Mouse (Mus musculus): Measurements from ENCODE around the gene Dock4. TPM values are rescaled to one million over a fixed set of nuclear protein-coding genes. Genes with fewer than 3 reads are reported as not detected.

Dock4 gene
- 11.9 and 13.9 TPM in 2 replicates for polyA plus RNA-seq (2014; fragmentation: Nextera tagmentation; extraction: Ambion mirVana)

- Histone ChIP-seq H3K4me3 (ENCODE audit: low read depth, low read length) (peak within 1 kb of the TSS; percentile 88), H3K9me3 (ENCODE audit: control insufficient read depth, low read depth, low read length) (no peaks in the 10 kb centered on the region), H3K36me3 (ENCODE audit: control insufficient read depth, insufficient read depth, low read length) (no peaks in the 10 kb centered on the region), H3K27ac (ENCODE audit: low read length) (peak within 1 kb of the TSS; percentile 63; the same call in 1 of the 2 replicates), H3K4me1 (ENCODE audit: control insufficient read depth, insufficient read depth, low read length) (peaks cover 12% of the 10 kb centered on the region; the same call in 1 of the 2 replicates), H3K9ac (replicated peaks; ENCODE audit: low read depth, low read length) (peak within 1 kb of the TSS; percentile 64), H3K27me3 (ENCODE audit: control insufficient read depth, insufficient read depth, low read length) (no peaks in the 10 kb centered on the region), H3K4me2 (replicated peaks; ENCODE audit: low read depth, low read length) (peak within 1 kb of the TSS; percentile 85)
- peak; percentile 99 for ATAC-seq (ENCODE audit: insufficient number of reproducible peaks, insufficient read depth, low FRiP score, low read depth)
- WGBS, result under 1% methylated on average over 80 of the region's 80 CpGs
These were observed at the start of gene Dock4, which contains the start of gene Zfp277 for GRCm38 (mm10) chr12:40445648-40446449. TSS of gene Dock4 (plus strand) at chr12:40445952. TSS of gene Zfp277 (minus strand) at chr12:40445902.

GRCm38 (mm10) chr12:40398916-40399315 lies 46.8 kb upstream of the Dock4 start:
- H3K9me3 ChIP-seq (ENCODE audit: control insufficient read depth, low read depth, low read length), result no peaks in the 10 kb centered on the region
- no peak overlapping the region for H3K4me2 ChIP-seq (replicated peaks; ENCODE audit: low read depth, low read length)
- WGBS, result 90% methylated on average over 2 of the region's 2 CpGs
- H3K9ac ChIP-seq (replicated peaks; ENCODE audit: low read depth, low read length), result no peak overlapping the region
- no peaks in the 10 kb centered on the region for H3K27me3 ChIP-seq (ENCODE audit: control insufficient read depth, insufficient read depth, low read length)
- no peaks in the 10 kb centered on the region for H3K36me3 ChIP-seq (ENCODE audit: control insufficient read depth, insufficient read depth, low read length)
- no peaks in the 10 kb centered on the region for H3K4me1 ChIP-seq (ENCODE audit: control insufficient read depth, insufficient read depth, low read length)
- no peak overlapping the region for H3K27ac ChIP-seq (ENCODE audit: low read length)
- no peak overlapping the region for H3K4me3 ChIP-seq (ENCODE audit: low read depth, low read length)
- no peak for ATAC-seq (ENCODE audit: insufficient number of reproducible peaks, insufficient read depth, low FRiP score, low read depth)

GRCm38 (mm10) chr12:40399386-40399785 lies 46.4 kb upstream of the Dock4 start:
- Histone ChIP-seq H3K9ac (replicated peaks; ENCODE audit: low read depth, low read length) (no peak overlapping the region), H3K36me3 (ENCODE audit: control insufficient read depth, insufficient read depth, low read length) (no peaks in the 10 kb centered on the region), H3K4me1 (ENCODE audit: control insufficient read depth, insufficient read depth, low read length) (no peaks in the 10 kb centered on the region), H3K27me3 (ENCODE audit: control insufficient read depth, insufficient read depth, low read length) (no peaks in the 10 kb centered on the region), H3K4me2 (replicated peaks; ENCODE audit: low read depth, low read length) (no peak overlapping the region), H3K4me3 (ENCODE audit: low read depth, low read length) (no peak overlapping the region), H3K9me3 (ENCODE audit: control insufficient read depth, low read depth, low read length) (no peaks in the 10 kb centered on the region), H3K27ac (ENCODE audit: low read length) (no peak overlapping the region)
- 96% methylated on average over 2 of the region's 2 CpGs for whole genome bisulfite sequencing
- ATAC-seq (ENCODE audit: insufficient number of reproducible peaks, insufficient read depth, low FRiP score, low read depth), result no peak

GRCm38 (mm10) chr12:40399812-40400211 lies 45.9 kb upstream of the Dock4 start:
- 92% methylated on average over 10 of the region's 10 CpGs for WGBS

GRCm38 (mm10) chr12:40414682-40415311 lies 31.0 kb upstream of the Dock4 start:
- Histone ChIP-seq H3K4me1 (ENCODE audit: control insufficient read depth, insufficient read depth, low read length) (no peaks in the 10 kb centered on the region), H3K9ac (replicated peaks; ENCODE audit: low read depth, low read length) (no peak overlapping the region), H3K9me3 (ENCODE audit: control insufficient read depth, low read depth, low read length) (no peaks in the 10 kb centered on the region), H3K27ac (ENCODE audit: low read length) (no peak overlapping the region), H3K4me3 (ENCODE audit: low read depth, low read length) (no peak overlapping the region), H3K27me3 (ENCODE audit: control insufficient read depth, insufficient read depth, low read length) (no peaks in the 10 kb centered on the region), H3K4me2 (replicated peaks; ENCODE audit: low read depth, low read length) (no peak overlapping the region), H3K36me3 (ENCODE audit: control insufficient read depth, insufficient read depth, low read length) (no peaks in the 10 kb centered on the region)
- no peak for ATAC-seq (ENCODE audit: insufficient number of reproducible peaks, insufficient read depth, low FRiP score, low read depth)
- 79% methylated on average over 5 of the region's 5 CpGs for WGBS

More at GRCm38 (mm10) chr12:40399812-40400211, 45.9 kb upstream of the Dock4 start:
- Histone ChIP-seq H3K36me3 (ENCODE audit: control insufficient read depth, insufficient read depth, low read length) (no peaks in the 10 kb centered on the region), H3K4me1 (ENCODE audit: control insufficient read depth, insufficient read depth, low read length) (no peaks in the 10 kb centered on the region), H3K9me3 (ENCODE audit: control insufficient read depth, low read depth, low read length) (no peaks in the 10 kb centered on the region), H3K4me3 (ENCODE audit: low read depth, low read length) (no peak overlapping the region), H3K27me3 (ENCODE audit: control insufficient read depth, insufficient read depth, low read length) (no peaks in the 10 kb centered on the region), H3K9ac (replicated peaks; ENCODE audit: low read depth, low read length) (no peak overlapping the region), H3K4me2 (replicated peaks; ENCODE audit: low read depth, low read length) (no peak overlapping the region), H3K27ac (ENCODE audit: low read length) (no peak overlapping the region)
- no peak for ATAC-seq (ENCODE audit: insufficient number of reproducible peaks, insufficient read depth, low FRiP score, low read depth)

- Histone ChIP-seq H3K4me2 (replicated peaks; ENCODE audit: low read depth, low read length) (no peak overlapping the region), H3K9me3 (ENCODE audit: control insufficient read depth, low read depth, low read length) (no peaks in the 10 kb centered on the region), H3K27ac (ENCODE audit: low read length) (no peak overlapping the region), H3K36me3 (ENCODE audit: control insufficient read depth, insufficient read depth, low read length) (no peaks in the 10 kb centered on the region), H3K4me1 (ENCODE audit: control insufficient read depth, insufficient read depth, low read length) (no peaks in the 10 kb centered on the region), H3K9ac (replicated peaks; ENCODE audit: low read depth, low read length) (no peak overlapping the region), H3K27me3 (ENCODE audit: control insufficient read depth, insufficient read depth, low read length) (no peaks in the 10 kb centered on the region), H3K4me3 (ENCODE audit: low read depth, low read length) (no peak overlapping the region)
- ATAC-seq (ENCODE audit: insufficient number of reproducible peaks, insufficient read depth, low FRiP score, low read depth), result no peak
- 74% methylated on average over 8 of the region's 8 CpGs for whole genome bisulfite sequencing
These were observed 30.3 kb upstream of the Dock4 start for GRCm38 (mm10) chr12:40415312-40415925.

GRCm38 (mm10) chr12:40417257-40417656 lies 28.5 kb upstream of the Dock4 start:
- Histone ChIP-seq H3K27ac (ENCODE audit: low read length) (no peak overlapping the region), H3K4me3 (ENCODE audit: low read depth, low read length) (no peak overlapping the region), H3K4me1 (ENCODE audit: control insufficient read depth, insufficient read depth, low read length) (no peaks in the 10 kb centered on the region), H3K9ac (replicated peaks; ENCODE audit: low read depth, low read length) (no peak overlapping the region), H3K36me3 (ENCODE audit: control insufficient read depth, insufficient read depth, low read length) (no peaks in the 10 kb centered on the region), H3K4me2 (replicated peaks; ENCODE audit: low read depth, low read length) (no peak overlapping the region), H3K9me3 (ENCODE audit: control insufficient read depth, low read depth, low read length) (no peaks in the 10 kb centered on the region), H3K27me3 (ENCODE audit: control insufficient read depth, insufficient read depth, low read length) (no peaks in the 10 kb centered on the region)
- no peak for ATAC-seq (ENCODE audit: insufficient number of reproducible peaks, insufficient read depth, low FRiP score, low read depth)
- 88% methylated on average over 4 of the region's 4 CpGs for WGBS

GRCm38 (mm10) chr12:40424991-40425390 lies 20.8 kb upstream of the Dock4 start:
- no peaks in the 10 kb centered on the region for H3K9me3 ChIP-seq (ENCODE audit: control insufficient read depth, low read depth, low read length)
- 90% methylated on average over 1 of the region's 1 CpGs for WGBS
- no peak overlapping the region for H3K4me3 ChIP-seq (ENCODE audit: low read depth, low read length)
- H3K27me3 ChIP-seq (ENCODE audit: control insufficient read depth, insufficient read depth, low read length), result no peaks in the 10 kb centered on the region
- no peak overlapping the region for H3K27ac ChIP-seq (ENCODE audit: low read length)
- H3K4me1 ChIP-seq (ENCODE audit: control insufficient read depth, insufficient read depth, low read length), result peaks cover under 1% of the 10 kb centered on the region; the same call in 1 of the 2 replicates
- no peak for ATAC-seq (ENCODE audit: insufficient number of reproducible peaks, insufficient read depth, low FRiP score, low read depth)
- H3K9ac ChIP-seq (replicated peaks; ENCODE audit: low read depth, low read length), result no peak overlapping the region
- no peak overlapping the region for H3K4me2 ChIP-seq (replicated peaks; ENCODE audit: low read depth, low read length)
- H3K36me3 ChIP-seq (ENCODE audit: control insufficient read depth, insufficient read depth, low read length), result no peaks in the 10 kb centered on the region

Data from stomach, embryonic 14.5 days (tissue).